Mouse (Mus musculus) macrophage (primary cell): Measurements from ENCODE around the gene Arid3a. TPM values are rescaled to one million over a fixed set of nuclear protein-coding genes. Genes with fewer than 3 reads are reported as not detected.
"Not testable (repeated sequence)": the region's sequence is repeated elsewhere in the genome, so short reads cannot be mapped to it uniquely, and the experiment has no call there.

Experiments
- H3K27ac ChIP-seq: fragments of 350-480 bp; formaldehyde crosslinking; 2 replicates; pipeline ENCODE4 v1.9.0; 2021
- H3K36me3 ChIP-seq: fragments of 350-480 bp; formaldehyde crosslinking; 2 replicates; pipeline ENCODE4 v1.9.0; 2021; ENCODE audit errors: inconsistent target
- H3K4me3 ChIP-seq: fragments of 350-480 bp; formaldehyde crosslinking; 2 replicates; pipeline ENCODE4 v1.9.0; 2021; ENCODE audit errors: inconsistent target
- H3K79me2 ChIP-seq: fragments of 350-480 bp; formaldehyde crosslinking; 2 replicates; pipeline ENCODE4 v1.9.0; 2021; ENCODE audit errors: inconsistent target
- WGBS: methylation state at CpG from one replicate; pipeline ENCODE4 v1.1.7; 2026; ENCODE audit warnings: inconsistent platforms; ENCODE audit not compliant: missing documents; 5-methylcytosine and 5-hydroxymethylcytosine counted together
- polyA plus RNA-seq: library from polyadenylated mRNA; stranded (reverse); fragments of 250-400 nt; gene quantifications from 3 replicates; pipeline ENCODE4 v1.2.4, GENCODE M21; 2018; ENCODE audit warnings: inconsistent platforms
- total RNA-seq, 78 experiments: library from RNA; depleted of rRNA; stranded (reverse); fragments of 250-400 nt; gene quantifications; 1 replicate in 9 of 78; 2 replicates in 24 of 78; 3 replicates in 43 of 78; 4 replicates in 2 of 78; pipeline ENCODE4 v1.2.4; 2018; ENCODE audit warnings: inconsistent platforms in 56 of 78

Arid3a gene
- 10 to 100 TPM; 12.0 to 74.5 (median 35.1) TPM for total RNA-seq (2018; cell fraction: chromatin; rRNA removed)
- total RNA-seq (2018; cell fraction: cytosol; rRNA removed): 10 to 100 TPM; 11.0 to 54.3 (median 34.8) TPM
- total RNA-seq (2018; cell fraction: nucleus; rRNA removed): 10 to 100 TPM; 15.3 to 77.8 (median 34.3) TPM
- 13.8 to 37.4 TPM (median 29.1 TPM) in 3 replicates for polyA plus RNA-seq

DNA sequence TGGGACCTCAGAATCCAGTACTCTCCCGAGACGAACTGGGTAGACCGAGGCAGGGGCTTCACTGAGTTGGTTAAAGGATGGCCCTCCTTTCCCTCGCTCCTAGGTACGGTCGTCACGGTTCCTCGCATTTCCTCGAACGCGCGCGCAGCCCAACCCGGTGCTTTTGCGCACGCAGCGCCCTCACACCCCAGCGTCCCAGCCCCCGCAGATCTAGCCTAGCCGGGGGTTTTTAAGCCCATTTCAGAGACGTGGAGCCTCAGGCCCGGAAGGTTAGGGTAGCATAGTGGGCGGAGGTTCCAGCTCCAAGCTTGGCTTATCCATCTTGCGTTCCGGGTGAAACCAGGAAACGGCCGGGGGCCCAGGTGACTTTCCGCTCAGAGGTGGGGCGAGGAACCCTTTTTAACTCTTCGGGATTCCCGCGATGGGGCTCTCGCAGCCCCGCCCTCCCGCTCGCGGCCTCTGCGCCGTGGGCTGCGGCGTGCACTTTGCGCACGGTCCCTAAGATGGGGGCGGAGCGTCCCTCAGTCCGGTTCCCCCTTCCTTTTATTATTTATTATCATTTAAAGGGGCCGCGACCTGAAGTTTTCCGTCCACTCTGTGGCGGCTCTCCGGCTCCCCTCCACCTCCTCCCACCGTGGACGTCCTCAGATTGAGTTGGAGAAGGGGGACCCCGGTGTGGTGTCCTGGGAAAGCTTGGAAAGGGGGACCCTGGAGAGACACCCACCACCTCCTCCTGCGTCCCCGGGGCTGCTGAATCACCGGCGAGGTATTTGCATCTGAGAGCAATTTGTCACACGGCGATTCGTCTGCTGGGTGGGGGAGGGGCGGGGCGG lies at the start of gene Arid3a:
Gene Arid3a (plus strand): TSS at position 553 of the 833 bp plus-strand sequence.
- peak within 1 kb of the TSS; percentile 82 for H3K4me3 ChIP-seq
- H3K36me3 ChIP-seq: no peaks in the 10 kb centered on the region
- peak within 1 kb of the TSS; percentile 91 for H3K27ac ChIP-seq
- WGBS: under 1% methylated on average over 63 of the region's 63 CpGs
- peaks cover 48% of the 10 kb centered on the region for H3K79me2 ChIP-seq

DNA sequence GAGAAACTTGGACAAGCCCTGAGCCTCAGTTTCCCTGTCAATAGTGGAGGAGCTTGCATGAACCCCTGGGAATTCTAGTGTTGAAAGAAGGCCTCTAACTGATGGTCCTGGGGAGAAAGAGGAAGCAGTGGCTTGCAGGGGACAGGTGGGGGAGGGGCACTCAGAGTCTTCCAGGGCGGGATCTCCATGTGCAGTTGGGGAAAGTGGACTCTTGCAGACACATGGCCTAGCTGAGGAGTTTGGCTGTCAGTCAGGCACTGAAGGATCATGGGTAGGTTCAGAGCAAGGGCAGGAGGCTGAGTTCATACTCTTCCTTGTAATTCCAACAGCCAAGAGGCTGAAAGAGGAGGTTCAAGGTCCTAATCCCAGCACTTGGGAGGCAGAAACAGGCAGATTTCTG lies 49.7 kb upstream of the Arid3a start:
- Histone ChIP-seq H3K27ac (peak overlapping the region; percentile 82), H3K79me2 (no peaks in the 10 kb centered on the region; the same call in 1 of the 2 replicates), H3K36me3 (no peaks in the 10 kb centered on the region), H3K4me3 (no peak overlapping the region)
- WGBS: 10% methylated on average over 1 of the region's 1 CpGs

DNA sequence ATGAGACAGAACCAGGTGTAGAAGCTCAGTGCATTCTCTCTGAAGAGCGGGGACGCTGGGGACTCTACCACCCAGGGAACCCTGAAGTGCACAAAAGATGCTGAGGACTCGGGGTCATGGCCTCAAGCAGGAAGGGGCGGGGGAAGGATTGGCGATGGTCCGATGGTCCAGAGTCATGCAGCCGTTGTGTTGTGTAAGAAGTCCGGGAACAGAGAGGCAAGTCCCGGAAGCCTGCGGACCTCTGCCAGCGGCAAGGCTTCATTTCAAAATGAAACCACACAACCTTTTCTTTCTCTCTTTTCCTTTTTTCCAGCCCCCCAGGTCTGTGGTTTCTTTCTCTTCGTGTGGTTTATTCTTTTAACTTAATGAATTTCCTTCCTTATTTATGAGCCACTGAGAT lies 49.1 kb upstream of the Arid3a start:
- no peaks in the 10 kb centered on the region; the same call in 1 of the 2 replicates for H3K79me2 ChIP-seq
- no peaks in the 10 kb centered on the region for H3K36me3 ChIP-seq
- H3K27ac ChIP-seq: peak overlapping the region; percentile 82
- H3K4me3 ChIP-seq: peak overlapping the region; percentile 1; the same call in 1 of the 2 replicates
- 2% methylated on average over 12 of the region's 12 CpGs for WGBS

DNA sequence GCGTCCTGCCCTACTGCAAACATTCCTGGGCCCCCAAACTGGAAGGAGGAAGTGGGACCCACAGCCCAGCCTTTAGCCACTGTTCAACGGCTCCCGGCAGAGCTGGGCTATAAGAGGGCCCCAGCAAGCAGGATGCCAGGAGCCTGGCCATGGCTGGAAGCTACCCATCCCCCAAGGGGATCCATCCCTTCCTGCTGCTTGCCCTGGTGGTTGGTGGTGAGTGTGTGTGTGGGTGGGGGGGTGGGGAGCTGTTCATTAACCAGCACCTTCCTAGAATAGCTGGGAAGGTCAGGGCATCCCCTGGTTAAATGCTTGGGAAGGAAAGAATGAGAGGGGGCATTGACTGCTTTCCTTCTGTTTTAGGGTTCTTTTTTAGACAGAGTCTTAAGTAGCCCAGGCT lies 47.3 kb upstream of the Arid3a start:
- Histone ChIP-seq H3K36me3 (no peaks in the 10 kb centered on the region), H3K27ac (no peak overlapping the region), H3K4me3 (no peak overlapping the region), H3K79me2 (no peaks in the 10 kb centered on the region; the same call in 1 of the 2 replicates)
- 15% methylated on average over 3 of the region's 3 CpGs for WGBS

DNA sequence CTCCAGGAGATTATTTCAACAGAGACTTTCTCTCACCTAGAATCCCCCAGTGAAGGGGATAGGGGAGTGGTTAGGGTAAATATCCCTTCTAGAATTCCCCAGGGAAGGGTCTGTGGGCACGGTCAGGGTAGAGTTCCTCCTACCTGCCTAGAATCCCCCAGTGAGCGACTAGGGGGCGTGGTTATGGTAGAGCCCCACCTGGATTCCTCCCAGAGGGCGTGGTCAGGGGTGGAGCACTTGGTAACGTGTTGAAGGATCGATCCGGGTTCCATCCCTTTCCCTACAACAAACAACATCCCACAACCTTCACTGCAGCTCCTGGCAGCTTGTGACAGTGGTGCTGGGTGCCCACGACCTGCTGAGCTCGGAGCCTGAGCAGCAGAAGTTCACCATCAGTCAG lies 46.1 kb upstream of the Arid3a start:
- H3K27ac ChIP-seq: no peak overlapping the region
- H3K79me2 ChIP-seq: no peaks in the 10 kb centered on the region; the same call in 1 of the 2 replicates
- H3K36me3 ChIP-seq: no peaks in the 10 kb centered on the region
- no peak overlapping the region for H3K4me3 ChIP-seq
- WGBS: 24% methylated on average over 9 of the region's 9 CpGs

DNA sequence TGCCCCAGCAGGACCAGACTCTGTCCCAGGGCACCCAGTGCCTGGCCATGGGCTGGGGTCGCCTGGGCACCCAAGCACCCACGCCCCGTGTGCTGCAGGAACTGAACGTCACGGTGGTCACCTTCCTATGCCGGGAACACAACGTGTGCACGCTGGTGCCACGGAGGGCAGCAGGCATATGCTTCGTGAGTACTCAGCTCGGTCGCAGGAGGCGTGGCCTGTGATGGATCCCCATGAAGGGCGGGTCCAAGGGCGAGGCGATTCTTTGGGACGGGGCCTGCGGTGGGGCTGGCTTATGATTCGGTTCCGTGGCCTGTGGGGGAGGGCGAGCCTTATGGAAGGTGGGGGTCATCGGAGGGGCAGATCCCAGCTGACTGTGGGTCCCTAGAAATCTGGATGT lies 44.9 kb upstream of the Arid3a start:
- H3K27ac ChIP-seq: no peak overlapping the region
- H3K4me3 ChIP-seq: no peak overlapping the region
- H3K36me3 ChIP-seq: no peaks in the 10 kb centered on the region
- H3K79me2 ChIP-seq: no peaks in the 10 kb centered on the region; the same call in 1 of the 2 replicates
- 6% methylated on average over 22 of the region's 22 CpGs for WGBS

DNA sequence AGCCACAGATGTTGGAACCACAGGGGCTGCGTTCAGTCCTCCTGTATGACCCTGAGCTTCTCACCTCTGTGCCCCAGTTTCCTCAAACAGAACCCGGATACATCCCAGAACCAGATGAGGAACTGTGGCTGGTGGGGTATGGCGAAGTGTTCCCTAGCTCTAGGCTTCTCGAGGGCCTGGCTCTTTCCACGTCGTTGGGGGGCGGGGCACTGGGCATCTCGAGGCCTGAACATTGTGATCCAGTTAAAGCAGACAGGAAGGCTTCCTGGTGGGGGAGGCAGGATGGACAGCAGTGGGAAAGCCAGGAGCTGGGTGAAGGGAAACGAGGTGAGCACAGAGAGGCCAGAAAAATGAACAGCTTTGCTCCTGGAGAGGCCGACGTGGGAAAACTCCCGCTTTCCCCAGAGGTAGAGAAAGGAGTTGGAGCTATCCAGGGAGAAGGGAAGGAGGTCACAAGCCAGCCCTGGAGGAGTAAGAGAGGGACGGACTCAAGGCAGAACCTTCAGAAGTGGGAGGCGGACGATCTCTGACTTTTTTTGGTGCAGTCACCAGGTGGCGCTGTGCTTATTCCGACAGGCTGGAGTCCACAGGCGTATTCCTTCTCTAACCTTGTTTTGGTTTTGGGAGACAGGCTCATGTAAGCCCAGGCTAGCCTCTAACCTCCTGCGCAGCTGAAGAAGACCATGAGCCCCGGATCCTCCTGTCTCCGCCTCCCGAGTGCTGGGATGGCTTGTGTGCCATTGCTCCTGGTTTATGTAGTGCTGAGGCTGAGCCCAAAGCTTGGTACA lies 43.4 kb upstream of the Arid3a start:
- no peak overlapping the region for H3K4me3 ChIP-seq
- H3K79me2 ChIP-seq: no peaks in the 10 kb centered on the region; the same call in 1 of the 2 replicates
- WGBS: 12% methylated on average over 21 of the region's 22 CpGs
- no peak overlapping the region for H3K27ac ChIP-seq
- no peaks in the 10 kb centered on the region for H3K36me3 ChIP-seq

DNA sequence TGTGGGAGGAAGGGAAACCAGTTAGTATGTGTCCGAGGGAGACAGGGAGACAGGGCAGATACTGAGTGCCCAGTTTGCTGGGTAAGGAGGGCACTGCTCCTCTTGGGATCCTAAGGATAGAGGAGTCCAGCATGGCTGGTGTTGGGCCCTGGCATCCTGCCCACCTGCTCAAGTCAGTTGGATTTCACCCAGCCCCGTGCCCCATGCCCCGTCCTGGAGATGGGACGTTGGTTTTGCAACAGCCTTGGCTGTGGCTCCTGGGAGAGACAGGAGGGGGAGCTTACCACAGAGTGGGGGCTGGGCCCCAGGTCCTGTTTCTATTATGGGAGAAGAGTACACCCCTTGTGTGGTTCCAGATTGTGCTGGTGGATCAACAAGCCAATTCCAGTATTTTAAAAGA lies 42.4 kb upstream of the Arid3a start:
- WGBS: 17% methylated on average over 4 of the region's 4 CpGs
- H3K36me3 ChIP-seq: no peaks in the 10 kb centered on the region
- no peak overlapping the region for H3K27ac ChIP-seq
- H3K4me3 ChIP-seq: no peak overlapping the region
- H3K79me2 ChIP-seq: no peaks in the 10 kb centered on the region; the same call in 1 of the 2 replicates

DNA sequence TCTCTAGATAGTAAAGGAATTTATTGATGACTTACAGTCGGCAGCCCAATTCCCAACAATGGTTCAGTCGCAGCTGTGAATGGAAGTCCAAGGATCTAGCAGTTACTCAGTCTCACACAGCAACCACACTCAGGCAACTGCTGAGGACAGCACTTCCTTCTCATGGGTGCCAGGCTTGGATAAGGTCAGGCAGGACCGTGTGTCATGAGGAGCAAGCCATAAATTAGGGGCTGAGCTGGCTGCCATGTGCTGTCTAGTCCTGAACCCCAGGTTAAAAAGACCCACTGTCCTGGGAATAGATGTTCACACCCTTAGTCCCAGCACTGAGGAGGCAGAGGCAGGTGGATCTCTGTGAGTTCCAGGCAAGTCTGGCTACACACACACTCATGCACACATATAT lies 41.9 kb upstream of the Arid3a start:
- H3K79me2 ChIP-seq, H3K27ac ChIP-seq, H3K36me3 ChIP-seq, H3K4me3 ChIP-seq: not testable (repeated sequence)
- 10% methylated on average over 2 of the region's 3 CpGs for WGBS

DNA sequence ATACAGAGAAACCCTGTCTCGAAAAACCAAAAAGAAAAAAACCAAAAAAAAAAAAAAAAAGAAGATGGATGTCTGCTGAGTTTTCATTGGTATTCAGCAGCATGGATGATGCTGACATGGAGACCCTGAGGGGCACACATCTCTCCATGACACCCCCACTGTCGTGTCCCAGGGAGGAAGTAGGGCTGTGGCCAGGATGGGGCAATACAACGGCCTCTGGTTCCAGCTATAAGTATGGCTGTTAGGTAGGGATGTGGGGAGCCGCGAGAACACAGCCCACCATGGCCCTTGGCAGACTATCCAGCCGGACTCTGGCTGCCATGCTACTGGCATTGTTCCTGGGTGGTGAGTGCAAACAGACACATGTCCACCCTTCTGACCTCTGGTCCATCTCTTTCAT lies 40.8 kb upstream of the Arid3a start, which contains the start of gene Elane:
Gene Elane (plus strand): TSS at position 194 of the 400 bp plus-strand sequence.
- Histone ChIP-seq H3K27ac (no peak within 1 kb of the TSS), H3K79me2 (no peaks in the 10 kb centered on the region; the same call in 1 of the 2 replicates), H3K4me3 (no peak within 1 kb of the TSS), H3K36me3 (no peaks in the 10 kb centered on the region)
- 42% methylated on average over 6 of the region's 6 CpGs for WGBS

DNA sequence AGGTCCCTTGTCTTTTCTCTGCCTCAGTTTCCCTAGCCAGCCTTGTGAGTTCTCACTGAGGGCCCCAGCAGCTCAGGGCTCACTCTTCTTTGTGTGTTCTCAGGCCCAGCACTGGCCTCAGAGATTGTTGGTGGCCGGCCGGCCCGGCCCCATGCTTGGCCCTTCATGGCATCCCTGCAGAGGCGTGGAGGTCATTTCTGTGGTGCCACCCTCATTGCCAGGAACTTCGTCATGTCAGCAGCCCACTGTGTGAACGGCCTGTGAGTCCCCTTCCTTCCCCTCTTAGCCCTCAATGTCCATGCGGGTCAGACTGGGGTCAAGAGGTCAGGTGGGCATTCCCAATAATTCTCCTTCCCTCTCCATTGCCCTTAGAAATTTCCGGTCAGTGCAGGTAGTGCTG lies 40.2 kb upstream of the Arid3a start:
- 51% methylated on average over 8 of the region's 8 CpGs for WGBS
- no peaks in the 10 kb centered on the region for H3K79me2 ChIP-seq
- H3K4me3 ChIP-seq: no peak overlapping the region
- no peaks in the 10 kb centered on the region for H3K36me3 ChIP-seq
- H3K27ac ChIP-seq: no peak overlapping the region

DNA sequence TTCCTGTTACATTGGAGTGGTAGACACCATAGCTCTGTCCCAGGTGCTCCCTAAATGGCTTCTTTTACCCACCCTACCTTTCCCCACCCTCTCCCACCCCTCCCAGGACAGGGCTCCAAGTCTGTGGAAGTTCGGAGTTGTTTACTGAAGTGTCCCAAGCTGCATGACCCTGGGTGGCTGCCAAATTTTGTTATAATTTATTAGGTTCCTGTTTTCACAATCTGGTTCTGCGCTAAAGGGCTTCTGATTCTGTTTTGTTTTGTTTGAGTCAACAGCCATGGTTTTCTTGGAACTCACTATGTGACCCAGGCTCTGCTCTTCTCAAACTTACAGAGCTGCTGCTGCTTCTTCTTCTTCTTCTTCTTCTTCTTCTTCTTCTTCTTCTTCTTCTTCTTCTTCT lies 37.5 kb upstream of the Arid3a start:
- 0% methylated on average over 2 of the region's 2 CpGs for WGBS
- Histone ChIP-seq H3K36me3 (no peaks in the 10 kb centered on the region), H3K4me3 (no peak overlapping the region), H3K79me2 (no peaks in the 10 kb centered on the region), H3K27ac (no peak overlapping the region)

DNA sequence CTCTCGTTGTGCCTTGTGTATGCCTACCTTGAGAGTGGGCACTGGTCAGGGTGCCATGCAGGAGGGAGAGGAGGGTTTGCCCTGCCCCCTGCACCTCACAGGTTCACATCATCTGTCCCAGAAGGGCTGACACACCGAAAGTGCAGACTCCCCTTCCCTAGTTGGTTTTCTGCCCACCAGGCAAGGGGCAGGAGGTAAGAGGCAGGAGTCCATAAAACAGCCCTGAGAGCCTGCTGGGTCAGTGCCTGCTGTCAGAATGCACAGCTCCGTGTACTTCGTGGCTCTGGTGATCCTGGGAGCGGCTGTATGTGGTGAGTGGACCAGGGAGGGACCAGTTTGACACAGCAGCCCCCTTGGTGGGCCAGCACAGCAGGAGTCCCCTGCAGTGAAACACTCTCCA lies 36.2 kb upstream of the Arid3a start, which contains the start of gene Cfd:
Gene Cfd (plus strand): TSS at position 184 of the 400 bp plus-strand sequence.
- 81% methylated on average over 5 of the region's 5 CpGs for WGBS
- no peak within 1 kb of the TSS for H3K4me3 ChIP-seq
- H3K36me3 ChIP-seq: no peaks in the 10 kb centered on the region
- H3K27ac ChIP-seq: no peak within 1 kb of the TSS
- H3K79me2 ChIP-seq: no peaks in the 10 kb centered on the region

DNA sequence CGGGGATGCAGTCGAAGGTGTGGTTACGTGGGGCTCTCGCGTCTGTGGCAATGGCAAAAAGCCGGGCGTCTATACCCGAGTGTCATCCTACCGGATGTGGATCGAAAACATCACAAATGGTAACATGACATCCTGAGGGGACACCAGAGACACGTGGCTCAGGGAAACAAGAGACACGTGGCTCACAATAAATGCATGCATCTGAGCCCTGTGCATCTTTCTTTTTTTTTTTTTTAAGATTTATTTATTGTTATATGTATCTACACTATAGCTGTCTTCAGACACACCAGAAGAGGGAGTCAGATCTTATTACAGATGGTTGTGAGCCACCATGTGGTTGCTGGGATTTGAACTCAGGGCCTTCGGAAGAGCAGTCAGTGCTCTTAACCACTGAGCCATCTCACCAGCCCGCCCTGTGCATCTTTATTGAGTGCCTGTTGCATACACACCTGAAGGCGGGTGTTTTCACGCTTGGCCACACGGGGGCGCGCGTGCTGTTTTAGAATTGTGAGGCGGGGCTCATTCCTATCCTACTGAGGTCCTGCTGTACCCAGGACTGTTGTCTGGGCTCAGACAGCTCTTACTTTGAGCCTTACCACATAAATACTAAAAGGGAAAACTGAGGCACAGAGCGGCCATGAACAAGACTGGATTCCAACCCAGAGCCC lies 34.3 kb upstream of the Arid3a start:
- not testable (repeated sequence) for H3K4me3 ChIP-seq, H3K27ac ChIP-seq, H3K36me3 ChIP-seq, H3K79me2 ChIP-seq
- WGBS: 42% methylated on average over 17 of the region's 22 CpGs
